Mouse (Mus musculus): ENCODE measurements at regions not wholly inside any gene's neighbourhood (a gene's known extent, or its start where the extent isn't known, plus 50 kb on each side); places are given as distances from the start of the nearest gene placed in this dataset.

GRCm38 (mm10) chr16:89625710-89626109 lies 54.7 kb upstream of the Krtap11-1 start:
- DNase-seq (ENCODE audit: low read depth, low spot score) = no peak

GRCm38 (mm10) chr16:89625253-89625652 lies 54.3 kb upstream of the Krtap11-1 start:
- no peak for DNase-seq (ENCODE audit: low read depth, low spot score)
